Mouse (Mus musculus) limb, embryonic 11.5 days (tissue): Measurements from ENCODE around the gene Cyp8b1. TPM values are rescaled to one million over a fixed set of nuclear protein-coding genes. Genes with fewer than 3 reads are reported as not detected.
A peak's percentile ranks its signal among the peaks of the same experiment; 100 is the strongest.

Experiments used
- ATAC-seq: fragments of 200-750 bp; cut with Nextera tagmentation; 2 replicates; pipeline ENCODE4 v1.8.0; 2017; ENCODE audit warnings: low read depth; ENCODE audit not compliant: insufficient number of reproducible peaks, low FRiP score, low TSS enrichment
- DNase-seq: peaks from one replicate; pipeline ENCODE4 v3.0.0-alpha.2; 2015; ENCODE audit warnings: low spot score
- H3K27ac ChIP-seq: fragments of 300-500 bp; sonication (generic); replicated peaks from 2 replicates; pipeline ENCODE4 v1.5.1; 2014; ENCODE audit warnings: low read depth, mild to moderate bottlenecking, low read length
- H3K27me3 ChIP-seq: fragments of 300-500 bp; sonication (generic); 2 replicates; pipeline ENCODE4 v1.6.1; 2014; ENCODE audit warnings: mild to moderate bottlenecking, low read length, mixed read lengths; ENCODE audit not compliant: control insufficient read depth, insufficient read depth
- H3K36me3 ChIP-seq: fragments of 300-500 bp; sonication (generic); 2 replicates; pipeline ENCODE4 v1.6.1; 2014; ENCODE audit warnings: mild to moderate bottlenecking, low read length, moderate library complexity, mixed read lengths; ENCODE audit not compliant: control insufficient read depth, insufficient read depth
- H3K4me1 ChIP-seq: fragments of 300-500 bp; sonication (generic); 2 replicates; pipeline ENCODE4 v1.6.1; 2014; ENCODE audit warnings: low read length, mixed read lengths; ENCODE audit not compliant: control insufficient read depth, insufficient read depth
- H3K4me2 ChIP-seq: fragments of 300-500 bp; sonication (generic); 2 replicates; pipeline ENCODE4 v1.6.1; 2014; ENCODE audit warnings: low read depth, mild to moderate bottlenecking, moderate library complexity; ENCODE audit not compliant: severe bottlenecking
- H3K4me3 ChIP-seq: fragments of 300-500 bp; sonication (generic); 2 replicates; pipeline ENCODE4 v1.5.1; 2014; ENCODE audit warnings: low read depth, low read length
- H3K9ac ChIP-seq: fragments of 300-500 bp; sonication (generic); 2 replicates; pipeline ENCODE4 v1.6.1; 2014; ENCODE audit warnings: mild to moderate bottlenecking, low read length
- H3K9me3 ChIP-seq: fragments of 300-500 bp; sonication (generic); 2 replicates; pipeline ENCODE4 v1.6.1; 2016; ENCODE audit warnings: low read length; ENCODE audit not compliant: control insufficient read depth
- WGBS: fragments of 180-500 bp; shearing (Covaris S2); extraction: QIAGEN DNeasy Blood & Tissue Kit; methylation state at CpG from one replicate; pipeline ENCODE4 v1.1.7; 2014; 5-methylcytosine and 5-hydroxymethylcytosine counted together
- polyA plus RNA-seq: library from polyadenylated mRNA; unstranded; fragments of >200 nt; fragmentation: Nextera tagmentation; extraction: Ambion mirVana; gene quantifications from 2 replicates; pipeline ENCODE4 v1.2.1, GENCODE M21; 2014

Gene Cyp8b1
- polyA plus RNA-seq, 1 experiment from 2014 or later: not detected

DNA sequence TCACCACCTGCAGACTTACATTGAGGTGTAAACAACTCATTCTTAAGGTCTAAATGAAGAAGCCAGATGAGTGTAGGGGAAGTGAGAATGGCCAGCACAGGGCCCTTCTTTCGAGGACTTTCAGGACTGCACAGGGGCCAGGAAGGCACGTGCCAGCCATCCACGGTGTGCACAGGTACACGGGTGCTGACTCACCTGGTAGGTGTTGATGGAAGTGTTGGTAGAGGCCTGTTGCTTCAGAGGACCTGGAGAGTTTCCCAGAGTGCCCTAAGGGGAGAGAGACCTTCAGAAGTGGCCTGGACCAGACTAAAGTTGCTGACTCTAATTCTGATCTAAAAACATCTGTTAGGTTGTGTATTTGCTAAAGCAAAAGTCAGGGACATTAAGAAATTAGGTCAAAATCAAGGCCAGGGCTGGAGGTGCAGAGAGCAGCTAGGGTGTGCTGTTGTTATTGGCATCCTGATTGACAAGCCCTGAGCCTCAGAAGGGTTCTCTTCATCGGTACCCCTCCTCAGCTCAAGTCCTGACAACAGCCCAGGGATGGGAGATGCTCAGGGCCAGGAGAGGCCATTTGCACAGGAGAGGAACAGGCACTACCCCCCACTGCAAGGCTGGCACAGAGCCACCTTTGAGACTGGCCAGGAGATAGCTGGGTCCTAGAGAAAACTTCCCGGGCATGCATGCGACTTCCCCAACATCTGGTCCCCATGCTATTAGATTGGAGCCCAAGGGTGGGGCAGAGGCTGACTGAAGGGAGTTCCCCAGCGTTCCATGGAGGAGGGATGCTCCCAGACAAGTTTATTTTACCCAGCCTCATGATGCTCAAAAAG, 12.4 kb downstream of the Cyp8b1 start:
- Histone ChIP-seq H3K27ac (no peak overlapping the region), H3K36me3 (no peaks in the 10 kb centered on the region), H3K4me2 (no peak overlapping the region), H3K27me3 (no peaks in the 10 kb centered on the region), H3K4me1 (no peaks in the 10 kb centered on the region), H3K9ac (no peak overlapping the region), H3K9me3 (no peaks in the 10 kb centered on the region), H3K4me3 (no peak overlapping the region)
- DNase-seq (no peak), ATAC-seq (no peak)
- WGBS: 82% methylated on average over 8 of the region's 8 CpGs

DNA sequence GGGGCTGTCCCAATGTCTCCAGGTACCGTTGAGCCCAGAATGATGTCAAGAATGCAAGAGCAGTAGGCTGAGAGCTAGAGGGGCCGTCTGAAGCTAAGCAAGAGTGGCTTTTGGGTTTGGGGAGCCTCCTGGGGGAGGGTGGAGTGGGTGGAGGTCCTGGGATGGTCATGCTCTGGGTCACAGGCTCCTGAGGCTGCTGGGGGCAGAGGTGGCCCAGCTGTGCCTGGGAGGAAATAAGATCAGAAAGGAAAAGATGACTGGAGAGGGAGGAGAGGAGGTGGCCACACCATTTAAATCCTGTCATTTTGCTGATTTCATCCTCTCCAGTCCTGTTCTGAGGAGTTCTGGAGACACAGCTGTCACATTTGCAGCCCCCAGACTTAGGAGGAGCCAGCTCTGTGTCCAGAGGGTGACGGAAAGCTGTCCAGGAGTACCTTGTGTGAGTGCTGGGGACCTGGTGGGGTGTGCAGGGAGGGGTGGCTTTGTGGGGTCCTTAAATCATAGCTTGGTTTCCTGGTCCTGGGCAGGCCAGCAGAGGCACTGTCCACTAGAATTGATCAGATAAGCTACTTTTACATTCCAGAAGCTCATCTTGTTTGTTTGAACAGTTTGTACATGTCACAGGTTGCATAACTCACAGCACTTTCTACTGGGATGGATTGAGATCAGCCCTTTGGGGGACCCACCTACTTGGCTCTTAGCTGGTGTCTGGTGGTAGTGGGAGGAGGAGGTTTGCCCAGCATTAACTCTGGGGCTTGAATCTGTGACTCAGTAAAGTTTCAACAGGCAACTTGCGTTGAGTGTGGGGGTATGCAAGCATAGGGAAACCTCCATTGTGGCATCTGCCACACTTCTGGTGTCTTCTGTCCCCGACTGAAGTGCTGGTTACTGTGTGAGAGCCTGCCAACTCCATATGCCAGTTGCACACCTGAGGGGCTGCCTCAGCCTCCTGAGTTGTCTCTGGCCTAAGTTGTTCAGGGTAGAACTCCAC, 14.1 kb downstream of the Cyp8b1 start:
- DNase-seq: no peak
- Histone ChIP-seq H3K4me1 (no peaks in the 10 kb centered on the region), H3K27ac (no peak overlapping the region), H3K36me3 (no peaks in the 10 kb centered on the region), H3K4me2 (no peak overlapping the region), H3K4me3 (no peak overlapping the region), H3K9me3 (no peaks in the 10 kb centered on the region), H3K27me3 (no peaks in the 10 kb centered on the region), H3K9ac (no peak overlapping the region)
- no peak for ATAC-seq
- WGBS: 77% methylated on average over 5 of the region's 5 CpGs

DNA sequence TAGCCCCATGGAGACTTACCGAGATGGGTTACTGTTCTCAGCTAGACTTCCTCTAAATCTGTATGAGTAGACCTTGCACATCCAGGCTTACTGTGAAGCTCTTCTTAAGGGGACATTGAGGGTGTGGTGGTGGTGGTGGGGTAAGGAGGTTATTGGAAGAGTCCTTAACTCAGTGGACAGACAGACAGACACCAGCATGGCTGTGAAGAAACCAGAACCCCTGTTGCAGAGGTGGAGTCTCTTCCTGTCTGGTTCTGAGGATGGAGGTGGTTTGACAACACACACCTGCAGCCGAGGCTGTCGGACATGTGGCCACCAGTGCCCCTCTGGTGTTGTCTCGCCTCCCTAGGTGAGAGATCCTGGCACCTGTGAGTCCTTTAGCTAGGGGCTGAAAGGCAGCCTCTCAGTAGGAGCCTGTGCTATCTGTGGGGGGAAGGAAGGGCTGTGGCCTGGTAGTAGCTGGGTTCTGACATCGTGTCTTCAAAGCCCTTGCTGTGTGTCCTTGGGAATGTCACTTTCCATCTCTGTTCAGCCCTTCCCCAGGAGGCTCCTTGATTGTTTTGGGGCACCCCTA, 15.7 kb downstream of the Cyp8b1 start:
- ATAC-seq (no peak), DNase-seq (no peak)
- Histone ChIP-seq H3K4me1 (no peaks in the 10 kb centered on the region), H3K4me2 (no peak overlapping the region), H3K4me3 (no peak overlapping the region), H3K27me3 (no peaks in the 10 kb centered on the region), H3K27ac (no peak overlapping the region), H3K9me3 (no peaks in the 10 kb centered on the region), H3K9ac (no peak overlapping the region), H3K36me3 (no peaks in the 10 kb centered on the region)
- 84% methylated on average over 5 of the region's 5 CpGs for WGBS

DNA sequence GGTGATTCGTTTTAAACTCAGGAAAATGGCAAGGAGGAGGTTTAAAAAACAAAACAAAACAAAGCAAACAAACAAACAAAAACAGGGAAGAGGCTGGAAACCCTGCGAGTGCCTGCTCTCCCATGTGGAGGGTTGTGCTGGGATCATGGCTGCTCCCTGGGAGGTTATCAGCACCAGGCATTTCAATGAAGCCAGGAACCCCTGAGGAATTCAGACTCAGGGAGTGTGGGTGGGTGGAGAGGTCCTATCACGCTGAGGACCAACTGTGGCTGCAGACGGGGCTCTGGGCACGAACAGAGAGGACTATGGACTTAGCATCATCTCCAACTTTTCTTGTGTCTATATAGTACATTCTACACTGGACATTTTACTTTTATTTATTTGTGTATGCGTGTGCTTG, 16.8 kb downstream of the Cyp8b1 start:
- Histone ChIP-seq H3K27ac (no peak overlapping the region), H3K4me3 (no peak overlapping the region), H3K9ac (no peak overlapping the region), H3K27me3 (no peaks in the 10 kb centered on the region), H3K9me3 (no peaks in the 10 kb centered on the region), H3K36me3 (no peaks in the 10 kb centered on the region), H3K4me1 (no peaks in the 10 kb centered on the region), H3K4me2 (no peak overlapping the region)
- no peak for DNase-seq
- 76% methylated on average over 6 of the region's 6 CpGs for WGBS
- ATAC-seq: no peak

DNA sequence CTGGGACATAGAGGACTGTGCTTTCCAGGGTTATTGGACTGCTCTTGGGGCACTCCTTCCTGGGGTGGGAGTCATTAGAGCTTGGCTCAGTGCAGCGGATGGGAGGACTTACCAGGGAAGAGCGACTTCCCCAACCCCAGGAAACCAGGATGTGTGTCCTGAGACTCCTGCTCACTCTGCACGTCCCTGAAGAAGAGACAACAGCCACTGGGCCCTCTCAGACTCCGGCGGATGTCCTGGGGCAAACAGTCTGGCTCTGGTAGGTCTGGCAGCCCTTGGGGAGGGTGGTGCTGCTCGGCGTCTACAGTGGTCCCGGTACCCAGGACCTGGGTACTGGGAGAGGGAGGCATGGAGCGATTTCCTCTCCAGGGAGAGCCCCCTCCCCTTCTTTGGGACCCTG, 17.9 kb downstream of the Cyp8b1 start, which contains the start of gene Ackr2:
Ackr2 (plus strand) TSS at position 111 of the 400 bp plus-strand sequence.
- H3K9ac ChIP-seq: 0 out of 2 replicates have a peak within 1 kb of the TSS, but pooled peaks have one; percentile 12
- DNase-seq (no peak), ATAC-seq (no peak)
- no peak within 1 kb of the TSS for H3K4me3 ChIP-seq
- H3K27ac ChIP-seq: no peak within 1 kb of the TSS
- no peaks in the 10 kb centered on the region for H3K27me3 ChIP-seq
- no peaks in the 10 kb centered on the region for H3K9me3 ChIP-seq
- H3K4me2 ChIP-seq: no peak within 1 kb of the TSS
- WGBS: 80% methylated on average over 9 of the region's 9 CpGs
- no peaks in the 10 kb centered on the region for H3K36me3 ChIP-seq
- H3K4me1 ChIP-seq: no peaks in the 10 kb centered on the region

DNA sequence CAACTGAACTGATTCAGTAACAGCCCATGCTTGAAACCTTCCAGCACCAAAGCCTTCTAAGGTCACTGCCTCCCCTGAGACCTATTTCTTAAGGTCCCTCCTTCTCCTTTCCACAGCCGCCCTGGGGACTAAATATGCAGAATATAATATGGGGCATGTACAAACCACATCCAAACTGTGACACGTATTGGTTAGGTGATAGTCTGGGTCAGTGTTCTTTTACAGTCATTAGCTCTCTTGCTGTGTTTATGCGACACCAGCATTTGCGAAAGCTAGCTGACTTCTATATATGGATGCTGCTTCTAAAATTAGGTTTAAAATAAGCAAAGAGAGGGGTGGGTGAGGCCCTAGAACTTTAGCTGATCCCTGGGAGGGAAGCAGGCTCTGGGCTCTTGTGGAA, 19.3 kb downstream of the Cyp8b1 start:
- Histone ChIP-seq H3K36me3 (no peaks in the 10 kb centered on the region), H3K4me3 (no peak overlapping the region), H3K4me1 (no peaks in the 10 kb centered on the region), H3K27me3 (no peaks in the 10 kb centered on the region), H3K27ac (no peak overlapping the region), H3K4me2 (no peak overlapping the region), H3K9me3 (no peaks in the 10 kb centered on the region), H3K9ac (no peak overlapping the region)
- ATAC-seq (no peak), DNase-seq (no peak)
- WGBS: 85% methylated on average over 4 of the region's 4 CpGs

DNA sequence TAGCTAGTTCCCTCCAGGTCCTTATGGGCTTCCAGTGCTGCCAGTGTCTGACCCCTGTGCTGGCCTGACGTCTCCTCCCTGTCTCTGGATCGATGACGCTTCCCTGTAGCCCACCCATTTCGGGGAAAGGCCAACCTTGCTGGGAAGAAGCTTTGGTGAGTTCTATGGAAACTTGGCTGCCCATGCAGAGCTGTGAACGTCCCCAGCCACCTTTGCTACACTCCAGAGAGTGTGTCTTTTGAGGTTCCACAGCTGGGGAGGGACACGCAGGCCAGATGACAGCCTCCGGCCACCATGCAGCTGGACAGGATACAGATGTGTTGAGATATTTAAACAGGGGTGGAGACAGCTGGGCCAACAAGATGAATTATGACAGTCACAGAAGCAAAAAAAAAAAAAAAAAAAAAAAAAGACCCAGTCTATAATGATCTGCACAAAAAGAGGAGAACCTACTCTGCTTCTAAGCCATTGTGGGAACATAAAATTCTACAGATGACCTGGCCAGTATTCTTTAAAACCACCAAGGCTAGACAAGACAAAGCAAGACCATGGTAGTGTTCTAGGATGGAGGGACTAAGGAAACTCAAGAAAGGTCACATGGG, 20.6 kb downstream of the Cyp8b1 start:
- Histone ChIP-seq H3K9ac (no peak overlapping the region), H3K4me2 (no peak overlapping the region), H3K4me3 (no peak overlapping the region), H3K36me3 (no peaks in the 10 kb centered on the region), H3K9me3 (no peaks in the 10 kb centered on the region), H3K27ac (no peak overlapping the region), H3K27me3 (no peaks in the 10 kb centered on the region), H3K4me1 (no peaks in the 10 kb centered on the region)
- WGBS: 66% methylated on average over 7 of the region's 7 CpGs
- no peak for ATAC-seq
- no peak for DNase-seq

DNA sequence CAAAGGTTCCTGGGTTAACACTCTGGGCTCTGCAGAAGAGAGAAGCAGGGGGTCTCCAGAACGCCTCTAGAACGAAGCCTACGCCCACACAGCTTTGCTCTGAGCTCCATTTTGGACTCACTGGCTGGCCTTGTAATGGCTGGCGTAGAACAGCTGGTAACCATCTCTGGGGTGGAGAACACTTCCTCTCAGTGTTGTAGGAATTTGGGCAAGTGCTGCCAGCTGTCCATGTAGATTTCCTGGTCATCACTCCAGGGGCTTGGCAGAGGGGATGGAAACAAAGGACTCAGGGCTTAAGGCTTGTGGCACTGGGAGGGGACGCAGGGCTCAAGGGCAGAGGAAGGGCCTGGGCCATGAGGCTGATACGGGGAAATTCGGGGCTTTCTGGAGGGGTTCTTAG, 21.7 kb downstream of the Cyp8b1 start:
- no peaks in the 10 kb centered on the region for H3K4me1 ChIP-seq
- H3K4me3 ChIP-seq: no peak overlapping the region
- no peak overlapping the region for H3K9ac ChIP-seq
- H3K27me3 ChIP-seq: no peaks in the 10 kb centered on the region
- no peaks in the 10 kb centered on the region for H3K36me3 ChIP-seq
- WGBS: 89% methylated on average over 7 of the region's 7 CpGs
- no peak overlapping the region for H3K27ac ChIP-seq
- no peak overlapping the region for H3K4me2 ChIP-seq
- no peaks in the 10 kb centered on the region for H3K9me3 ChIP-seq
- no peak for DNase-seq
- ATAC-seq: no peak
